Mouse (Mus musculus) regulatory T cell (primary cell): Measurements from ENCODE around the gene Grrp1.

ENCODE experiments used
- in situ Hi-C: fragments of 300-600 bp; cut with MboI, MseI; formaldehyde crosslinking; loops from one replicate; pipeline ENCODE4 v1.15.1; 2025; ENCODE audit warnings: high pct_unique_total_duplicates

Gene Grrp1

DNA sequence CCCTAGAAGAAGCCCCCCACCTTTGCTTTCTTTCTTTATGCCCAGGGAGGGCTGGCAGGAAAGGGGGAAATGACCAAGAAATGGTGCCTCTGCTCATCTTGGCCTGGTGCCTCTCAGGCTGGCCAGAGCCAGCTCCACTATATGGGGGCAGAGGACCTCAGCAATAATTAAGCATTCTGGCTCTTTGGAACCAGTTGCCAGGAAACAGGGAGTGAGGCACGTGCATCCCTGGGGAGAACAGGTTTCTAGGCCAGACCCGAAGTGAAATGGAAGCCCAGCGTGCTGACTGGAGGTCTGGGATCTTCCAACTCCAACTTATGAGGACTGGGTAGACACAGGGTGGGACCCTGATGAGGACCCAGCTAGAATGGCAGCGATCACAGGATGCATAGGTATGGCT lies 7.7 kb downstream of the Grrp1 start:
- in situ Hi-C loops, result no loop called here

DNA sequence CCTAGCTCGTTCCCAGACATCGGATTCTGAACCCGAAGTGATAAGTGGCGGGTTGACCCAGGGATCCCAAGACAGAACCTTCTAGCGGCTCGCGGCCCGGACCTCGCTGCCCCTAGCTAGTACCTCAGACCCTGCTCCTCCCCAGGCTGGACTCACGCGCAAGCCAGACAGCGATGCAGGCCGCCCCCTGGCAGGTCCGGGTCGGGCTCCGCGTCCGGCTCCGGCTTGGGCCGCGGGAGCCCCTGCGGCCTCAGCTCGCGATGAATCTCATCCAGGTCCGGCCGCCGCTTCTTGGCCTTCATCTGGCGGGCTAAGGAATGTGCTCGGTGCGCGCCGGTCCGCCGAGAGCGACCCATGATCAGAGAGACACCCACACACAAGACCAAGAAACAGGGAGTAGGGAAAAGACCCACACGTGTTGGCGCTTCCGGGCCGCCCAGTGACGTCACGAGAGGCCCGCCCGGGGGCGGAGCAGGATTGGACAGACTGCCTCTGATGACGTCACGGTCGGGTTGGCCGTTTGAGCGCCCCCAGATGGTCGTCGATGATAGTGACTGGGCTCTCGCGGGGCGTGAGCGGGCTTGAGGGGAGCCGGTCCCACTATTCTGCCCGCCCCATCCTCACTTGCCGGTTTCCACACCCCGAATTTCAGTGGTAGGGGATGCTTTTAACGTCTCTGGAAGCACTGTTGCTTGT lies 8.6 kb downstream of the Grrp1 start, which contains the start of gene Zfp593:
Gene Zfp593, minus strand, starts transcription at position 445 of the 696 bp plus-strand sequence.
- in situ Hi-C loops, result no loop called here

DNA sequence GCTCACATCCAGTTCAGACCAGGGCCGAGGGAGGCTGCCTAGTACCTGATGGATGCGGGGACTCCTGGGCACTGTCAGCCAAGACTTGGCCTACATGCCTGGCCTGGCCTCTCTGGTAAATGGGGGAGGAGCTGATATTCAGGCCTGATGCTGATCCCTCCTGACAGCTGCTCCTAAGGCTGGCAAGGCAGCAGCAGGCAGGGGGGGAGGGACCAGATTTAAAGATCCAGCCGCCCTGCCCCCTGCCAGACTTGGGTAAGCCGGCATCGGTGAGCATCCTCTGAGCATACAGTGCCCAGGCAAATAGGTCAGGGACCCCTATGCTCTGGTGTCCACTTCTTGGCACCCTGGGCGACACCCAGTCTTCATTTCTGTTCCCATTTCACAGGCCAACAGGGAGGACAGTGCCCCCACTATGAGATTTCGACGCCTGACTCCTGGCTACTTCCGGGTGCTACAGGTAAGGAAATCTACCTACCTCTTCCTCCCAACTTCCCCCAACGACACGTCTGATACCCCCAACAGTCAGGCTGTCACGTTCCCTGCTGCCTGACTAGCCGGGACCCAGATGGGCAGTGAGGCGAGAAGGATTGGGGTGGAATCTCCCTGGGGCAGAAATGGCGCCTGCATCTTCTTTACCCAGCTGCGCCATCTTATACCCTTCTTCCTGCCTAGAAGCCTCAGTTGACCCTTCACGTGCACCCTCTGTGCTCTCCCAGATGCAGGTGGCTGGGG lies 10.2 kb downstream of the Grrp1 start, which contains the start of gene E130218I03Rik:
Gene E130218I03Rik, plus strand, starts transcription at position 147 of the 735 bp plus-strand sequence.
- in situ Hi-C loops, result no loop called here

DNA sequence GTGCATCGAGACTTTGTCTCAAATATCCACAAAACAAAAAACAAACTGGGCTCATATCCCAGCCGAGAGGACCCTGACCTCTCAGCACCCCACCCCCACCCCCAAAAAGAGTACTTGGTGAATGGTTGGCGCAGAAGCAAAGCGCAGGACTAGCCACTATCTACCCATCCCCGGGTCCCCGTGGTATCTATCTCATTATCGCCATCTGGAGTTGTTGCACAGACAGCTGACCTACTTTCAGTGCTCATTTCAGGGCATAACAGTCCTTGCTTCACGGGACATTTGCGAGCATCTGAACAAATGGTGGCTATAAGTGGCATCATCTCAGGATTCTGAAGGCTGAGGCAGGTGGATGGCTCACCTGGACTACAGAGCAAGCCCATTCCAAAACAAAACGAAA lies 15.2 kb downstream of the Grrp1 start:
- in situ Hi-C loops, result no loop called here

DNA sequence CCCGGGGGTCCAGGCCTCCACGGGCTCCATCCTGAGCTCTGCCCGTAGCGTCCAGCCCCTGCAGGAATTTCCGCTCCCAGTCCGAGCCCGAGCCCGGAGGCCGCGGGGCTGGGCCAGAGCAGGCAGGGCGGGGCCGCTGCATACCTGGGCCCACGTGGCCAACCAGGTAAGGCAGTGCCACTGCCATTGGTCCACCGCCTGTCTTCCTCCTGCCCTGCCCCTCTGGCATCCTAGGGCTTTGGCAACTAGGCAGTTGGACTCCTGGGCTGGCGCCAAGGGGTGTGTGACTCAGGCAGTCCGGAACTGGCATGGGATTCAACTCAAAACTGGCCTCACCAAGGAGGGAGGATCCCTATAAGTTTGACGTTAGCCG lies 15.6 kb downstream of the Grrp1 start, which contains the start of gene Cnksr1:
Gene Cnksr1, minus strand, starts transcription at position 121 of the 373 bp plus-strand sequence.
- in situ Hi-C loops, result no loop called here

DNA sequence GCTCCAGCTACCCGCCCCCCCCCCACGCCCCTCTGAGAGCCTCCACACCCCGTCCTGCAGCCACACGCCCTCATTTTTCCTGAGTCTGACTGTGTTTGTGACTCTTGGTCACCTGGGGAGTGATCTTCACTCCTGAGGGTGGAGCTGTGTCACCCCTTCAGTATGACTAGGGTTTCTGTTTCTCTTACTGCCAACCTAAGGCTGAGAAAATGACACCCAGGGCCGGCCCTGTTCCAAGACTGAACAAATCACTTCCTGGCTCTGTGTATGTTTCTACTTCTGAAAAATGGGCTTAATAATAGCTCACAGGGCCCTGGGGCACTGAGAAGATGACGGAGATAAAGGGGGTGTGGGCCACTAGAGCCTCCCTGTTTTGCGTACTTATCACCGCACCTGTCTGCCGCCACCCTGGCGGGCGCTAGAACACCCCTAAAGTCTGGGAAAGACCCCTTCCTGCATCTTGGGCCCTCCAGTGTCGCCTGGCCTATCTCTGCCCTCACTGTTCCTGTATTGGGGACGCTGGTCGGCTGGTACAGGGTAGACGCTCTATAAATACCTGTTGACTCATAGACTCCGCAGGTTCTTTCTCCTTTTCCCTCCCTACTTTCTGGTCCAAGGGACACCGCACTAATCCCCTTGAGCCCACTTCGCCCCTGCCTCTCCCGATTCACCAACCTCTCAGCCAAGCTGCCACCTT lies 16.2 kb downstream of the Grrp1 start:
- in situ Hi-C loops, result no loop called here

DNA sequence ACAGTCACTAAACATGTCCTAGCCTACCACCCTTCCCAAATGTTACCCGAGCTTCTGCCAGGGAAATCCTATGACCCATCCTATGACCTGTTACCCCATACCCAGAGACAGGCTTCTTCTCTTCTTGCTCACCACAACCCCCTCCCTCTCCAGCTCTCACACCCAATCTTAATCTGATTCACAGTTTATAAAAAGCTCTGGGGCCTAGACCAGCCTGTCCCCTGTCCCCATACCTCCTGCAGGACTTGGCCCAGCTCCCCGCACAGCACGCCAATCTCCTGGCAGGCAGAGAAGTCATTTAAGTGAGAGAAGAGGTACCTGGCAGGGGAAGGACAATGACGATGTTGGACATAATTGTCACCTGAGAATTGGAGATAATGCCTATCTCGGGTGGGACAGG lies 19.0 kb downstream of the Grrp1 start:
- in situ Hi-C loops, result no loop called here

DNA sequence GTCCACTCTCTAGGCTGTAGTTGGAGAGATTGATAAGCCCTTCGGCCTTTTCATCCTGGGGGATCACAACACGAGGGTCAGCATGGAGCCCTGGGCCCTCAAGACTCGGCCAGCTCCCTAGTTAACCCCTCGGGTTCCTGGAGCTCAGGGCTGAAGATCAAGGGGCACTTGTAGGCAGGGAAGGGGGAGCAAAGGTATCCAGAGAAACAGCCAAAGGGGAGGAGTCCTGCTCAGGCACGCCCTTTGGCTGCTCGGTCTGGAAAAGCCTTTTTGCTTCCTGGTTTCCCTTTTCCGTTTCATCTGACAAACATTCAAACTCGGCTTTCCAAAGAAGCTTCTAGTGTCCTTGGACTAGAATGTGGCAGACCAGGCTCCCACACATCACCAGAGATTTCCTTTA lies 23.5 kb downstream of the Grrp1 start:
- in situ Hi-C loops, result no loop called here

DNA sequence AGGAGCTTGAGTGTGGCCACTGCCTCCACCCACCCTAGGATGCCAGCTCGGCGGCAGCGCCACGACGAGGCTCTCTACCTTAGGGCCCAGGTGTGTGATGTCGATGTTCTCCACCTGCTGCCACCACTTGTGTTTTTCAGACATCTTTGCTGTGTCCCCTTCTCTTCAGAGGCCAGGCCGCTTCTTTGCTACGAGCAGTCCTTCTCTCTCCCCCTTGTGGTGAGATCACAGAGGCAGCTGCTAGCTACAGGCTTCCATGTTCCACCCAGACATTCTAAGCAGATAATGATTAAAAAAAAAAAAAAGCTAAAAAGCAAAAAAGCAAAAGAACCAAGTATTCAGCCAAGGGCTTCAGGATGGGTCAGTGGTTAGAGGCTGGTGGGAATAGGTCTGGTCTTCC lies 26.7 kb downstream of the Grrp1 start, which contains the start of gene Catsper4:
Gene Catsper4, minus strand, starts transcription at position 190 of the 400 bp plus-strand sequence.
- in situ Hi-C loops, result loop anchor here (5.0 kb wide), 1 partner anchor 90 kb away; no protein-coding TSS in a partner anchor

DNA sequence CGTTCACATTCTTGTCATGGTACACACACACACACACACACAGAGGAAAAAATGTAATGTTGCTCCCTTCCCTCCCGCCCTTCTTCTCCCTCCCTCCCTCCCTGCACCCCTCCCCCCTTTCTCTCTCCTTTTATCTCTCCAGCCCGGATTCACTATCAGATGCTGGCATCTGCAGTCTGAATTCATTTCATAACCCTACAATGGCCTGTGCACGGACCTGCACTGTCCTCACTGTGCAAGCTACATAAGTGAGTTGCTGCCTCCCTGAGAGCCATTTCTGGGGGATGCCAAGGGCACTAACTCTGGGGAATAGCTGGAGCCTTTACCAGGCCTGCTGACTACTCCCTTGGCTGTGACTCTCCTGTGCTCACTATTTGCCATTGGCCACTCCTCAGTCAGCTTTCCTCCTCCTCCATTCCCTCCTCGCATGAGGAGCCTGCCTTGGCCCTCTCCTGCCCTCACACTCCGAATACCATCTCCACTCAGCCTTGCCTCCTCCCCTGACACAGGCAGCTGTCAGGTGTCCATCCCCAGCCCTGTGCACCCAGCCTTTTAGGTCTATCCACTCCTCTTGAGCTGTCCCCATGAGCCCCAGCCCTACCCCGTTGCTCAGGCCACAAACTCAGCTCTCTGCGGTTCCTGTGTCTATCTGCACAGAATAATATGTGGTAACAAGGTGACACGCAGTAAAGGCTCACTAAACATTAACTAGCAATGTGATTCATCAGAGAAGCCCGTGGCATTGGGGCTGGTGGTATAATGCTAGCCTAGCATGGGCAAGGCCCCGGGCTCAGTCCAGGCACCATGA lies 30.9 kb downstream of the Grrp1 start:
- in situ Hi-C loops, result no loop called here

DNA sequence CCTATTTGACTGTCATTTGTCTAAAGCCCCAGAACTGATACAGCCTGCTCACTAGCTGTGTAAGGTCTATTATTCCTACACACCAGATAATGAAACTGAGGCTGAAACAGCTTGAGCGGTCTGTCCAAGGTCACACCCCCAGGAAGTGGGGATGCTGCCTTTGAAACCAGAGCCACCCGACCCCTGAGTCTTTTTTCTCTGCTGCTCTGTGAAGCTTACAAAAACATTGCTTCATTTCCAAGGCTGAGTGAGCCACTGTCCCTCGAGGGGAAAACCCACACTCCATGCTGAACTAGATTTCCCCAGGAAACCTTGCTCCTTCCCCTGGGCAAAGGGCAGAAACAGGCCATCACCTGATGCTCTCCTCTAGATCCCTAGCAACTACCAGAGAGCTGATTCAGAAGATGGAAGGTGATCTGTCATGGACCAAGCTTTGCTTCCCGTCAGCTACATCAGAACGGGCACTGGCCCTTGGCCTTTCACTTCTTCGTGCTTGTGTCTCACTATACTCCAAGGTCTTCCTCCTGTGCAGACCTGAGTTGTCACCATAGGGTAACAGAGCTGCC lies 47.3 kb downstream of the Grrp1 start:
- in situ Hi-C loops, result no loop called here

DNA sequence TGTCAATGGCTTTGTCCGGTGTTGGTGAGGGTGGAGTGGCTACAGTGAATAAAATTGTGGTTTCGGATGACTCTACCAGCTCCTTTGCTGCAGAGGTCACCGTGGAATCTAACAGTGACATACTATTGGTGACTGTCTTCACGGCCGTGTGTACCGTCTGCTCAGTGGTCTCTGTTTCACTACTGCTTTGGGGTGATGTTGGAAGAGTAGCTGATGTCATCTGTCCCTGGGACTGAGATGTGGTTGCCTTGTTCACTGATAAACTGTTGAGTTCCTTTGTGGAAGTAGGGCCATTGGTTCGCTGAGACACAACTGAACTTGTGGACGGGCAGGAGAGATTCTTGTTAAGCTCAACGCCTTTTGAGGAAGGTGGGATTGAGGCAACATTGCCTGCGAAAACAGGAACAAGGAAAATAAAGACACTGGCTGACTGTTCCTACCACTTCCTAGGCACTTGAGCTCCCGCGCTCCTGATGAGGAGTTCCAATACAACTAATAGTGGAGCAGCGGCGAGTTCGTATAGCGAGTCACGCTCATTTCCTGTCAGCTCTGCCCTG lies 50.5 kb downstream of the Grrp1 start:
- in situ Hi-C loops, result no loop called here

DNA sequence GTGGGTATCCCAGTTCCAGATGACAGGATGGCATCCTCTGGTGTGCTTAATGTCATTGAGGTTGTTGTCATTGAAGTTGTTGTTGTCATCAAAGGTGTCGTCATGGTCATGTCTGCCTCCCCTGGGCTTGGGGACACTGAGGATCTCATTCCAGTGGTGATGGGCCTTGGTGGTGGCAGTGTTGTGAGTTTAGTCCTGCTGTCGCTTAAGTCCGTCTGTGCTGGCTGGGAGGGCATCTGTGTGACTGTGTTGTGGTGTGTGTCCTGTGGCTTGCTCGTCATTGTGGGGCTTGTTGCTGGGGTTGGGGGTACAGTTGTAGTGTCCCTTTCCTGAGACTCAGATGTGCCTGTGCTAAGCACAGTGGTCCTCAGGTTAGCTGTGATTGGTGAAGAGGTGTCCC lies 51.0 kb downstream of the Grrp1 start, which contains the start of gene Gm7534:
Gene Gm7534, minus strand, starts transcription at position 101 of the 400 bp plus-strand sequence.
- in situ Hi-C loops, result no loop called here
